Mouse (Mus musculus) heart, embryonic 15.5 days (tissue): ENCODE results near the gene Gm6583. TPM values are rescaled to one million over a fixed set of nuclear protein-coding genes. Genes with fewer than 3 reads are reported as not detected.

Experiments used
- ATAC-seq: fragments of 200-750 bp; cut with Nextera tagmentation; replicated peaks from 2 replicates; pipeline ENCODE4 v1.8.0; 2017; ENCODE audit warnings: low read depth, moderate TSS enrichment; ENCODE audit not compliant: insufficient number of reproducible peaks, insufficient read depth, low FRiP score
- H3K27ac ChIP-seq: fragments of 300-500 bp; sonication (generic); 2 replicates; pipeline ENCODE4 v1.5.1; 2015; ENCODE audit warnings: mild to moderate bottlenecking, inconsistent platforms
- H3K27me3 ChIP-seq: fragments of 300-500 bp; sonication (generic); 2 replicates; pipeline ENCODE4 v1.6.1; 2015; ENCODE audit warnings: inconsistent platforms
- H3K36me3 ChIP-seq: fragments of 300-500 bp; sonication (generic); 2 replicates; pipeline ENCODE4 v1.6.1; 2015; ENCODE audit warnings: mild to moderate bottlenecking, inconsistent platforms
- H3K4me1 ChIP-seq: fragments of 300-500 bp; sonication (generic); replicated peaks from 2 replicates; pipeline ENCODE4 v1.6.1; 2015; ENCODE audit warnings: inconsistent platforms
- H3K4me2 ChIP-seq: fragments of 300-500 bp; sonication (generic); 2 replicates; pipeline ENCODE4 v1.6.1; 2015; ENCODE audit warnings: inconsistent platforms, mild to moderate bottlenecking, moderate library complexity
- H3K4me3 ChIP-seq: fragments of 300-500 bp; sonication (generic); 2 replicates; pipeline ENCODE4 v1.5.1; 2015; ENCODE audit warnings: mild to moderate bottlenecking, inconsistent platforms
- H3K9ac ChIP-seq: fragments of 300-500 bp; sonication (generic); 2 replicates; pipeline ENCODE4 v1.6.1; 2015; ENCODE audit warnings: mild to moderate bottlenecking, inconsistent platforms
- H3K9me3 ChIP-seq: fragments of 300-500 bp; sonication (generic); replicated peaks from 2 replicates; pipeline ENCODE4 v1.6.1; 2016; ENCODE audit warnings: inconsistent platforms
- WGBS: fragments of 180-500 bp; shearing (Covaris S2); methylation state at CpG from one replicate; pipeline ENCODE4 v1.1.7; 2015; ENCODE audit warnings: mixed read lengths; 5-methylcytosine and 5-hydroxymethylcytosine counted together
- polyA plus RNA-seq: library from polyadenylated mRNA; unstranded; fragments of >200 nt; fragmentation: Nextera tagmentation; extraction: Ambion mirVana; gene quantifications from 2 replicates; pipeline ENCODE4 v1.2.1, GENCODE M21; 2015

Gm6583 gene
- polyA plus RNA-seq, 1 experiment from 2014 or later = 0.05 TPM

DNA sequence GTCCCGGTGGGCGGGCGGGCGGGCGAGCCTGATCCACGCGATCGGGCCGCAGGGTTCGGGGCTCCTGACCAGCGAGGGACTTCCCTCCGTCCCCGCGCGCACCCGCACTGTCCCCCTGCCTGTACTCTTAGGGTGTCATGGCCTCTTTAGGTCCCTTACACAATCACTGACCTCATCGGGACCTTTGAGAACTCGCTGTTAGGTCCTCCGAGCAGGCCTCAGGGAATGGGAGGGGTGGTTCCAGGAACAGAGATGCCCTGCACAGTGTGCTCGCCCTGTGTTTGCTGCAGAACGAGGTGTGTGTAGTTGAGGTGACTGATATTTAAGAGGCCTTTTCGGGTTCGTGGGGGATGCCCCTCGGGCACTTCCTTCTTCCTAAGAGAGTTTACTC lies 12.6 kb downstream of the Gm6583 start:
- peak overlapping the region; percentile 48 for H3K27ac ChIP-seq
- H3K27me3 ChIP-seq = no peaks in the 10 kb centered on the region
- H3K4me3 ChIP-seq = peak overlapping the region; percentile 90
- no peaks in the 10 kb centered on the region for H3K9me3 ChIP-seq
- WGBS = under 1% methylated on average over 24 of the region's 24 CpGs
- peak overlapping the region; percentile 85 for H3K9ac ChIP-seq
- peaks cover 5% of the 10 kb centered on the region for H3K36me3 ChIP-seq
- ATAC-seq = peak; percentile 44; the same call in 1 of the 2 replicates
- peaks cover 18% of the 10 kb centered on the region for H3K4me1 ChIP-seq
- H3K4me2 ChIP-seq = peak overlapping the region; percentile 80

DNA sequence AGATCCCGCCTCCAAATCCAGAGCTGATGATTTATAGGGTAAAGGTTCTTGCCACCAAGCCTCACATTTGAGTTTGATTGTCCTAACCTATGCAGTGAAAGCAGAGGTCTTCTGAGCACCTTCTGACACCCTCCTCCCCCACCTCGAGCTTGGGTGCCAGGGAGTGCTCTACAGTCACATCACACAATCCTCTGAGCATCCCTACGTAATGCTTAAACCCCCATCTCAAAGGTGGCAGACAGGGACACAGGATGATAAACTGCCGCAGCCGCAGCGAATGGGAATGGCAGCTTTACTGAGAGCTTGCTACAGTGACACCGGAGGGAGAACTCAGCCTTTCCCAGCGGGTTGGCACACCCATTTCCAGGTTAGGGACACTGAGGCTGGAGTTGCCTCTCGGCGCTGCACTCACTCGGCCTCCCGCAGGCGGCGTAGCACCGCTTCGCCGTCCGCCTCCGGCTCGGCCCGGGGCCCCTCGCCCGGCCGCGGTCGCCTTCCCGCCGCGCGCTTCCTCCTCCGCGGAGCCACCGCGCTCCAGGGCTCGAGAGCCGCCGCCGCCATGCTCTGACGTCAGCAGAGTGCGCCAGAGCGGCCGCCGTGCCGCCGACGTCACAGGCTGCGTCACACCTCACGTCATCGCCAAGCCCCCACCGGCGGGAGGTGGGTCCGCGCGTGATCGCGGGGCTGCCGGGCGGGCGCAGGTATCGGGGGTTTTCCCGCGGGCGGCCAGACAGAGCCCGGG lies 13.2 kb downstream of the Gm6583 start, which contains the start of the genes Srrd and Hps4:
Gene Srrd, minus strand, starts transcription at position 578 of the 742 bp plus-strand sequence.
Gene Hps4, plus strand, starts transcription at position 621 of the 742 bp plus-strand sequence.
- Histone ChIP-seq H3K4me1 (peaks cover 18% of the 10 kb centered on the region), H3K36me3 (peaks cover 11% of the 10 kb centered on the region), H3K9ac (peak within 1 kb of the TSS; percentile 85), H3K4me2 (peak within 1 kb of the TSS; percentile 80), H3K4me3 (peak within 1 kb of the TSS; percentile 90), H3K27ac (peak within 1 kb of the TSS; percentile 48), H3K27me3 (no peaks in the 10 kb centered on the region), H3K9me3 (no peaks in the 10 kb centered on the region)
- WGBS = 2% methylated on average over 61 of the region's 64 CpGs
- peak; percentile 73 for ATAC-seq

DNA sequence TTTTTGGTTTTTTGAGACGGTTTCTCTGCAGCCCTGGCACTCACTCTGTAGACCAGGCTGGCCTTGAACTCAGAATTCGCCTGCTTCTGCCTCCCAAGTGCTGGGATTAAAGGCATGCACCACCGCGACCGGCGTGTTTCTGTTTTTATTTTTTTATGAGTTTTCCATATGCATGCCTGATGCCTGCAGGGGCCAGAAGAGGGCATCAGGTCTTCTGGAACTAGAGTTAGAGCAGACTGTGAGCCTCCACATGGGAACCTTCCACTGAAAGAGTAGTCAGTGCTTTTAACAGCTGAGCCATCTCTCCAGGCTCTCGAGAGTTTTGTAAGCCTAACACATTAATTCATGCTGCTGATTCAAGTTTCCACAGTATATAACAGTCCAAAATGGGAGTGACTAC lies 16.6 kb downstream of the Gm6583 start:
- Histone ChIP-seq H3K36me3 (peaks cover 45% of the 10 kb centered on the region), H3K4me3 (no peak overlapping the region), H3K9me3 (no peaks in the 10 kb centered on the region), H3K4me2 (no peak overlapping the region), H3K9ac (no peak overlapping the region), H3K4me1 (peaks cover 18% of the 10 kb centered on the region), H3K27me3 (no peaks in the 10 kb centered on the region), H3K27ac (no peak overlapping the region)
- 75% methylated on average over 7 of the region's 7 CpGs for WGBS
- no peak for ATAC-seq

GRCm38 (mm10) chr5:112337004-112337403 lies 18.8 kb downstream of the Gm6583 start:
- no peak overlapping the region for H3K4me3 ChIP-seq
- no peak overlapping the region for H3K27ac ChIP-seq
- no peak overlapping the region for H3K9ac ChIP-seq
- 92% methylated on average over 22 of the region's 22 CpGs for WGBS
- no peaks in the 10 kb centered on the region for H3K27me3 ChIP-seq
- no peak overlapping the region for H3K4me2 ChIP-seq
- peaks cover 67% of the 10 kb centered on the region for H3K36me3 ChIP-seq
- no peak for ATAC-seq
- peaks cover 4% of the 10 kb centered on the region for H3K4me1 ChIP-seq
- H3K9me3 ChIP-seq = no peaks in the 10 kb centered on the region

- Histone ChIP-seq H3K36me3 (peaks cover 83% of the 10 kb centered on the region), H3K27me3 (no peaks in the 10 kb centered on the region), H3K27ac (no peak overlapping the region), H3K9me3 (no peaks in the 10 kb centered on the region), H3K4me3 (no peak overlapping the region), H3K4me1 (no peaks in the 10 kb centered on the region), H3K9ac (no peak overlapping the region), H3K4me2 (no peak overlapping the region)
- 16% methylated on average over 2 of the region's 2 CpGs for WGBS
- no peak for ATAC-seq
Observed at GRCm38 (mm10) chr5:112335473-112335872, 20.4 kb downstream of the Gm6583 start.

- Histone ChIP-seq H3K27ac (no peak overlapping the region), H3K27me3 (no peaks in the 10 kb centered on the region), H3K9ac (no peak overlapping the region), H3K9me3 (no peaks in the 10 kb centered on the region), H3K4me1 (peaks cover 15% of the 10 kb centered on the region), H3K36me3 (peaks cover 66% of the 10 kb centered on the region), H3K4me3 (no peak overlapping the region), H3K4me2 (no peak overlapping the region)
- 90% methylated on average over 14 of the region's 14 CpGs for WGBS
- ATAC-seq = no peak
Observed at GRCm38 (mm10) chr5:112329805-112330564, 25.8 kb downstream of the Gm6583 start.

- no peak overlapping the region for H3K9ac ChIP-seq
- H3K4me1 ChIP-seq = peaks cover 20% of the 10 kb centered on the region
- WGBS = 93% methylated on average over 15 of the region's 15 CpGs
- H3K4me2 ChIP-seq = no peak overlapping the region
- H3K36me3 ChIP-seq = peaks cover 45% of the 10 kb centered on the region
- H3K4me3 ChIP-seq = no peak overlapping the region
- H3K27me3 ChIP-seq = no peaks in the 10 kb centered on the region
- no peaks in the 10 kb centered on the region for H3K9me3 ChIP-seq
- no peak for ATAC-seq
- no peak overlapping the region for H3K27ac ChIP-seq
Observed at GRCm38 (mm10) chr5:112327854-112328253, 28.0 kb downstream of the Gm6583 start.

GRCm38 (mm10) chr5:112326446-112327009 lies 29.3 kb downstream of the Gm6583 start:
- WGBS = under 1% methylated on average over 32 of the region's 33 CpGs
- peak; percentile 51 for ATAC-seq
- H3K27ac ChIP-seq = 0 out of 2 replicates have a peak overlapping the region, but pooled peaks have one; percentile 0
- peak overlapping the region; percentile 66 for H3K4me2 ChIP-seq
- H3K9ac ChIP-seq = peak overlapping the region; percentile 67
- H3K9me3 ChIP-seq = no peaks in the 10 kb centered on the region
- H3K36me3 ChIP-seq = peaks cover 32% of the 10 kb centered on the region
- peaks cover 20% of the 10 kb centered on the region for H3K4me1 ChIP-seq
- H3K27me3 ChIP-seq = no peaks in the 10 kb centered on the region
- H3K4me3 ChIP-seq = peak overlapping the region; percentile 68

- no peaks in the 10 kb centered on the region for H3K27me3 ChIP-seq
- H3K4me1 ChIP-seq = peaks cover 20% of the 10 kb centered on the region
- ATAC-seq = peak; percentile 81
- H3K36me3 ChIP-seq = peaks cover 25% of the 10 kb centered on the region
- H3K9me3 ChIP-seq = no peaks in the 10 kb centered on the region
- H3K4me2 ChIP-seq = peak within 1 kb of the TSS; percentile 66
- H3K4me3 ChIP-seq = peak within 1 kb of the TSS; percentile 68
- H3K27ac ChIP-seq = peak within 1 kb of the TSS; percentile 77
- H3K9ac ChIP-seq = peak within 1 kb of the TSS; percentile 67
- 8% methylated on average over 48 of the region's 48 CpGs for whole genome bisulfite sequencing
Observed at GRCm38 (mm10) chr5:112325546-112326445, 30.0 kb downstream of the Gm6583 start, which contains the start of gene Tfip11. TSS of gene Tfip11 (plus strand) at chr5:112326358.

DNA sequence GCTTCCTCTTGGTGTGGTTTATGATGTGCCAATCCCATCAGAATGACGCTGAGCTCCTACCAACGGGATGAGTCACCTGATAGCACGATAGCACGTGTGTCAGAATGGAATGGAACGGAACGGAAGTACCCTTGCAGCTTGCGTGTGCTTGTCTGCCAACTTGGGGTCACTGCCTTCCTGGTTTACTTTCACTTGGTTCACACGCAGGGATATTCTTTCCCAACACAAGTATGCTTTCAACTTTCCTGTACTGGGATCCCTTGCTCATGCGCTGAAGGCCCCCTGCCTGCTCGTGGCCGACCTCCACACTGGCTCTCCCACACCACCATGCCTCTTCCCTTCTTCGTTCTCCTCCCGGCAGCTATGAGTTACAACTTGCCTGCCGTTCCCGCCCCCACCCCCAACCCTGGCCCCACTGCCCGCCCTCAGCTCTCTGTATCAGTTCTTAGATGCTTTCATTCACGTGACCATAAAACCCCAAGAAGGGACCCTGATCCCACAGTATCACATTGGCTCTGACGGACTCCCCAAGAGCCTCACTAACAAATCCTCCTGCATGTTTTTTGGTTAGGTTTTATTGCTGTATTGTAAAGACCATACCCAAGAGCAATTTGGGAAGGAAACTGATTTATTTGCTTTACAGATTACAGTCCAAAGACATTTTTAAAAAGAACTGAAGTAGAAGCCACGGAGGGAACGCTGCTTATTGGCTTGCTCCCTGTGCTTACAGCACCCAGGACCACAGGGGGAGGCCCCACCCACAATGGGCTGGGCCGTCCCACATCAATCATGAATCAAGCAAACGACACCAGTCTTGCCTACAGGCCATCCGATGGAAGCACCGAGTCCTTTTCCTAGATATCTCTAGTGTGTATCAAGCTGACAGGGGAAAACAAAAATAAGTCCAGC lies 30.9 kb downstream of the Gm6583 start:
- 19% methylated on average over 24 of the region's 24 CpGs for WGBS
- peak overlapping the region; percentile 68 for H3K4me3 ChIP-seq

More for the DNA sequence above, 30.9 kb downstream of the Gm6583 start:
- Histone ChIP-seq H3K9me3 (no peaks in the 10 kb centered on the region), H3K27me3 (no peaks in the 10 kb centered on the region), H3K9ac (peak overlapping the region; percentile 38), H3K27ac (peak overlapping the region; percentile 77), H3K36me3 (peaks cover 15% of the 10 kb centered on the region), H3K4me1 (peaks cover 20% of the 10 kb centered on the region), H3K4me2 (peak overlapping the region; percentile 66)
- ATAC-seq = peak; percentile 64
